Mouse (Mus musculus): Measurements from ENCODE around the gene Sde2. TPM values are rescaled to one million over a fixed set of nuclear protein-coding genes. Genes with fewer than 3 reads are reported as not detected.
A peak's percentile ranks its signal among the peaks of the same experiment; 100 is the strongest.

The Sde2 gene
- total and polyA plus RNA-seq, 2 experiments from 2014 or later = 12.8 to 24.2 TPM

DNA sequence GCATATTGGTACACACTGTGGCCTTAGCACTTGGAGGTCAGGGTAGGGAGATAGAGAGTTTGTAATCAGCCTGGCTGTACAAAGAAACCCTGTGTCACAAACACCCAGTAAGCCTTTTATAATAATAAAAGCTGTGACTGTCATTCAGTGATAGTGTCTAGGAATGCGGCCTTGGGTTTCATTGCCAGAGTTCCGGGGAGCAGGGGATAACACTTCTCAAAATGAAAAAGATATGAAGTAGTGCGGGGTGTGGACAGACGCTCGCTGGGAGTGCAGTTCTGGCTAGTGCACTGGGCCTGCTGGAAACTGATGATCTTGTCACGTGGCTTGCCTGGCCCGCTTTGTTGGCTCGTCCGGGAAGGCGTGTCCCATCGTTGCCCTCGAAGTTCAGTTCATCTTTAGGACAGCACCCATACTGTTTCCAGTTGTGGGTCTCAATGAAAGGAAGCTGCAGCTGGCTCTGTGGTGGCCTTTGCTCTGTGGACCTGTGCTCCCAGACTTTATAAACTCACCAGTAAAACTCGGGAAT, 19.3 kb downstream of the Sde2 start:
- WGBS = 83% methylated on average over 13 of the region's 13 CpGs
- Histone ChIP-seq H3K9ac (replicated peaks; ENCODE audit: low read length, poor library complexity, severe bottlenecking) (no peak overlapping the region), H3K4me2 (ENCODE audit: low read depth, low read length, poor library complexity, severe bottlenecking) (no peak overlapping the region), H3K27me3 (ENCODE audit: insufficient read depth, low read length) (no peaks in the 10 kb centered on the region), H3K4me3 (ENCODE audit: low read depth, low read length) (no peak overlapping the region), H3K27ac (ENCODE audit: low read depth, low read length) (no peak overlapping the region), H3K9me3 (ENCODE audit: low read length) (no peaks in the 10 kb centered on the region), H3K36me3 (ENCODE audit: insufficient read depth, low read length) (peaks cover 22% of the 10 kb centered on the region), H3K4me1 (ENCODE audit: insufficient read depth, low read length) (no peaks in the 10 kb centered on the region)
- DNase-seq (ENCODE audit: low spot score) = no peak
- no peak for ATAC-seq (ENCODE audit: low FRiP score)
- no peak for TF ChIP-seq CTCF (IDR thresholded peaks at IDR 0.05)

- Histone ChIP-seq H3K4me2 (ENCODE audit: low read depth, low read length, poor library complexity, severe bottlenecking) (no peak overlapping the region), H3K27me3 (ENCODE audit: insufficient read depth, low read length) (no peaks in the 10 kb centered on the region), H3K36me3 (ENCODE audit: insufficient read depth, low read length) (0 out of 2 replicates have a peak, but pooled peaks cover 5% of the 10 kb centered on the region), H3K27ac (ENCODE audit: low read depth, low read length) (no peak overlapping the region), H3K9ac (replicated peaks; ENCODE audit: low read length, poor library complexity, severe bottlenecking) (no peak overlapping the region), H3K4me3 (ENCODE audit: low read depth, low read length) (no peak overlapping the region), H3K4me1 (ENCODE audit: insufficient read depth, low read length) (no peaks in the 10 kb centered on the region), H3K9me3 (ENCODE audit: low read length) (0 out of 2 replicates have a peak, but pooled peaks cover 4% of the 10 kb centered on the region)
- peak; percentile 45 for DNase-seq (ENCODE audit: low spot score)
- no peak for ATAC-seq (ENCODE audit: low FRiP score)
- TF ChIP-seq CTCF (IDR thresholded peaks at IDR 0.05) = peak; percentile 62
- WGBS = 21% methylated on average over 9 of the region's 9 CpGs
These were observed 23.0 kb downstream of the Sde2 start for GRCm38 (mm10) chr1:180873861-180874484.

DNA sequence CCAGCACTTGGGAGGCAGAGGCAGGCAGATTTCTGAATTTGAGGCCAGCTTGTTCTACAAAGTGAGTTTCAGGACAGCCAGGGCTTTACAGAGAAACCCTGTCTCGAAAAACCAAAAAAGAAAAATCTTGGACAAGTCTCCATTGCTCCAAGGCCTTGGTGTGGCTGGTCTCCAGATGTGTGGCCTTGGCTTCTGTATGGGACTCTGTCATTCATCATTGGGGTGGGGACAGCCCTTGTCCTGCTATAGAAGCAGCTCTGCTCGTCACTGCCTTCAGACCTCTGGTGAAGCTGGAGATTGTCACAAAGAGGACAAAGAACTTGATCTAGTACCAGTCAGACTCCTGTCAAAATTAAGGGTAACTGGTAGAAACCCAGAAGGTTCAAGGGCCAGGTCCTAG, 23.7 kb downstream of the Sde2 start:
- Histone ChIP-seq H3K4me3 (ENCODE audit: low read depth, low read length) (no peak overlapping the region), H3K9ac (replicated peaks; ENCODE audit: low read length, poor library complexity, severe bottlenecking) (no peak overlapping the region), H3K4me1 (ENCODE audit: insufficient read depth, low read length) (no peaks in the 10 kb centered on the region), H3K36me3 (ENCODE audit: insufficient read depth, low read length) (0 out of 2 replicates have a peak, but pooled peaks cover 4% of the 10 kb centered on the region), H3K27ac (ENCODE audit: low read depth, low read length) (no peak overlapping the region), H3K27me3 (ENCODE audit: insufficient read depth, low read length) (no peaks in the 10 kb centered on the region), H3K4me2 (ENCODE audit: low read depth, low read length, poor library complexity, severe bottlenecking) (no peak overlapping the region), H3K9me3 (ENCODE audit: low read length) (0 out of 2 replicates have a peak, but pooled peaks cover 4% of the 10 kb centered on the region)
- TF ChIP-seq CTCF (IDR thresholded peaks at IDR 0.05) = no peak
- 86% methylated on average over 2 of the region's 2 CpGs for WGBS
- DNase-seq (ENCODE audit: low spot score) (no peak), ATAC-seq (ENCODE audit: low FRiP score) (no peak)

DNA sequence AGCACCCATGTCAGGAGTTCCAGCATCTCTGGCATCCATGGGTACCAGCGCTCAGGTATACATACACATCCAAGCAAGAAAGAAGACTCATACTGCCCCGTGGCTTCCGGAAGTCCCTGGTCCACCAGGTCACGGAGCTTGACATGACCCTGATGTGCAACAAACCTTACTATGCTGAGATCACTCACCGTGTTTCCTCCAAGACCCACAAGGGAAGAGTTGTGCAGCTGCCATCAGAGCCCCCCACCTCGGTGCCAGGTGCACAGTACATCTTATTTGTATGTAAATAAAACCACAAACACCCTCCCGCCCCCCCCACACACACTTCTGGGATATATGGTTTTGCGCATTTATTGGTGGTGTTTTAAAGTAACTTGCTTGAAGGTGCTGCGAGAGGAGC, 24.2 kb downstream of the Sde2 start:
- Histone ChIP-seq H3K9ac (replicated peaks; ENCODE audit: low read length, poor library complexity, severe bottlenecking) (no peak overlapping the region), H3K27me3 (ENCODE audit: insufficient read depth, low read length) (no peaks in the 10 kb centered on the region), H3K9me3 (ENCODE audit: low read length) (0 out of 2 replicates have a peak, but pooled peaks cover 4% of the 10 kb centered on the region), H3K27ac (ENCODE audit: low read depth, low read length) (no peak overlapping the region), H3K4me1 (ENCODE audit: insufficient read depth, low read length) (no peaks in the 10 kb centered on the region), H3K36me3 (ENCODE audit: insufficient read depth, low read length) (no peaks in the 10 kb centered on the region), H3K4me2 (ENCODE audit: low read depth, low read length, poor library complexity, severe bottlenecking) (no peak overlapping the region), H3K4me3 (ENCODE audit: low read depth, low read length) (no peak overlapping the region)
- ATAC-seq (ENCODE audit: low FRiP score) = no peak
- 89% methylated on average over 9 of the region's 9 CpGs for WGBS
- DNase-seq (ENCODE audit: low spot score) = no peak
- no peak for TF ChIP-seq CTCF (IDR thresholded peaks at IDR 0.05)

DNA sequence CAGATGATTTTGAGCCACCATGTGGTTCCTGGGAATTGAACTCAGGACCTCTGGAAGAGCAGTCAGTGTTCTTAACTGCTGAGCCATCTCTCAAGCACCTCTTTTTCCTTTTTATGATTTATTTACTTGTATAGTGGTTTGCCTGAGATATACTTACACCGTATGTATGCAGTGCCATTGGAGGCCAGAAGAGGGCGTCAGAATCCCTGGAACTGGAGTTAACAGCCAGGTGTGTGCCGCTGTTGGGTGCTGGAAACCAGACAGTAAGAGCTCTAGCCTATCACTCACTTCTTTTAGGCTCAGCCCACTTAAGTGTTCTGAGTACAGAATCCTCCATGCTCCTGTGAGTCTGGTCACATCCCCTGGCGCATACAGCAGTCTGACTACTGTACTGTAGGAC, 26.5 kb downstream of the Sde2 start:
- no peaks in the 10 kb centered on the region for H3K27me3 ChIP-seq (ENCODE audit: insufficient read depth, low read length)
- no peak overlapping the region for H3K9ac ChIP-seq (replicated peaks; ENCODE audit: low read length, poor library complexity, severe bottlenecking)
- ATAC-seq (ENCODE audit: low FRiP score) (no peak), DNase-seq (ENCODE audit: low spot score) (no peak)
- no peak for TF ChIP-seq CTCF (IDR thresholded peaks at IDR 0.05)
- WGBS = 75% methylated on average over 4 of the region's 4 CpGs
- no peaks in the 10 kb centered on the region for H3K4me1 ChIP-seq (ENCODE audit: insufficient read depth, low read length)
- H3K4me3 ChIP-seq (ENCODE audit: low read depth, low read length) = no peak overlapping the region
- no peak overlapping the region for H3K27ac ChIP-seq (ENCODE audit: low read depth, low read length)
- 0 out of 2 replicates have a peak, but pooled peaks cover 4% of the 10 kb centered on the region for H3K9me3 ChIP-seq (ENCODE audit: low read length)
- H3K4me2 ChIP-seq (ENCODE audit: low read depth, low read length, poor library complexity, severe bottlenecking) = no peak overlapping the region
- H3K36me3 ChIP-seq (ENCODE audit: insufficient read depth, low read length) = no peaks in the 10 kb centered on the region

DNA sequence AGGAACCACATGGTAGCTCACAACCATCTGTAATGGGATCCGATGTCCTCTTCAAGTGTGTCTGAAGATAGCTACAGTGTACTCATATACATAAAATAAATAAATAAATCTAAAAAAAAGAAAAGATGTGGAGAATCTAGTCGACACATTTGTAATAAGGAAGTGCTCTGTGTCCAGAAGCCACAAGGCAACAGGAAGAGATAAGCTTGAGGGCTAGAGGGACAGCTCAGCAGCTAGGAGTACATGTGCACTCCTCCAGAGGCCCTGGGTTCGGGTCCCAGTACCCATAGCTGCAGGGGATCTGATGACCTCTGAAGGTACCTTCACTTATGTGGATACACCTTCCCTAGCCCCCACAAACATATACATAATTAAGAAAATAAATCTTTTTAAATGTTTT, 30.8 kb downstream of the Sde2 start:
- no peak for TF ChIP-seq CTCF (IDR thresholded peaks at IDR 0.05)
- H3K36me3 ChIP-seq (ENCODE audit: insufficient read depth, low read length) = no peaks in the 10 kb centered on the region
- H3K9me3 ChIP-seq (ENCODE audit: low read length) = 0 out of 2 replicates have a peak, but pooled peaks cover 4% of the 10 kb centered on the region
- H3K4me2 ChIP-seq (ENCODE audit: low read depth, low read length, poor library complexity, severe bottlenecking) = no peak overlapping the region
- WGBS = 69% methylated on average over 3 of the region's 3 CpGs
- ATAC-seq (ENCODE audit: low FRiP score) (no peak), DNase-seq (ENCODE audit: low spot score) (no peak)
- no peaks in the 10 kb centered on the region for H3K4me1 ChIP-seq (ENCODE audit: insufficient read depth, low read length)
- no peaks in the 10 kb centered on the region for H3K27me3 ChIP-seq (ENCODE audit: insufficient read depth, low read length)
- no peak overlapping the region for H3K27ac ChIP-seq (ENCODE audit: low read depth, low read length)
- H3K9ac ChIP-seq (replicated peaks; ENCODE audit: low read length, poor library complexity, severe bottlenecking) = no peak overlapping the region
- H3K4me3 ChIP-seq (ENCODE audit: low read depth, low read length) = no peak overlapping the region

Measured in midbrain, postnatal 0 days (tissue).